Mouse (Mus musculus): ENCODE measurements around the gene Ikzf2. TPM values are rescaled to one million over a fixed set of nuclear protein-coding genes. Genes with fewer than 3 reads are reported as not detected.

The Ikzf2 gene
- polyA plus RNA-seq, 1 experiment = 1.5 TPM

GRCm38 (mm10) chr1:69688118-69688517 lies 1.1 kb upstream of the Ikzf2 start:
- no peaks in the 10 kb centered on the region; the same call in 1 of the 2 replicates for H3K4me1 ChIP-seq (ENCODE audit: control insufficient read depth, insufficient read depth, low read length)
- no peak for TF ChIP-seq CTCF (IDR thresholded peaks at IDR 0.05; ENCODE audit: extremely low read depth, insufficient read depth, low read length)
- no peak for TF ChIP-seq POLR2A (IDR thresholded peaks at IDR 0.05; ENCODE audit: extremely low read depth, insufficient read depth, low read length)
- no peak overlapping the region for H3K27ac ChIP-seq (ENCODE audit: insufficient read depth, low read length)
- H3K4me3 ChIP-seq (ENCODE audit: insufficient read depth, low read length) = peak overlapping the region; percentile 72; the same call in 1 of the 2 replicates

DNA sequence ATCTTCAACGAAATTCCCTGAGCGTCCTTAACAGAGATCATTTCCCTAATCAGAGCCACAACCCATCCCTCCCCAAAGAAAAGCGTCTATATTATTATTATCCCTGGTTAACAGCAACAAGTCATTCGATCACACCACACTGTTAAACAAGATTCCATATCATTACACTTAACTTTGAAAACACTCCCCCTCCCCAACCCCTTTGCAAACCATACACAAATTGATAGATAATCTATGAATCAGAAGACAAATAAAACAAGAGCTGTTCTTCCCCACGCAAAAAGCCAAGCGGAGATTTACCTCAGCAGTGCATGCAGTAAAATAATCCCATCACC lies 337 bp downstream of the Ikzf2 start:
- H3K4me1 ChIP-seq (ENCODE audit: control insufficient read depth, insufficient read depth, low read length) = no peaks in the 10 kb centered on the region; the same call in 1 of the 2 replicates
- H3K4me3 ChIP-seq (ENCODE audit: insufficient read depth, low read length) = peak overlapping the region; percentile 72
- H3K27ac ChIP-seq (ENCODE audit: insufficient read depth, low read length) = peak overlapping the region; percentile 80
- TF ChIP-seq CTCF (IDR thresholded peaks at IDR 0.05; ENCODE audit: extremely low read depth, insufficient read depth, low read length) (no peak), POLR2A (IDR thresholded peaks at IDR 0.05; ENCODE audit: extremely low read depth, insufficient read depth, low read length) (no peak)

GRCm38 (mm10) chr1:69685890-69686490 lies 1.1 kb downstream of the Ikzf2 start:
- Histone ChIP-seq H3K27ac (ENCODE audit: insufficient read depth, low read length) (no peak overlapping the region), H3K4me3 (ENCODE audit: insufficient read depth, low read length) (peak overlapping the region; percentile 72), H3K4me1 (ENCODE audit: control insufficient read depth, insufficient read depth, low read length) (no peaks in the 10 kb centered on the region; the same call in 1 of the 2 replicates)
- TF ChIP-seq POLR2A (IDR thresholded peaks at IDR 0.05; ENCODE audit: extremely low read depth, insufficient read depth, low read length) (no peak), CTCF (IDR thresholded peaks at IDR 0.05; ENCODE audit: extremely low read depth, insufficient read depth, low read length) (no peak)

DNA sequence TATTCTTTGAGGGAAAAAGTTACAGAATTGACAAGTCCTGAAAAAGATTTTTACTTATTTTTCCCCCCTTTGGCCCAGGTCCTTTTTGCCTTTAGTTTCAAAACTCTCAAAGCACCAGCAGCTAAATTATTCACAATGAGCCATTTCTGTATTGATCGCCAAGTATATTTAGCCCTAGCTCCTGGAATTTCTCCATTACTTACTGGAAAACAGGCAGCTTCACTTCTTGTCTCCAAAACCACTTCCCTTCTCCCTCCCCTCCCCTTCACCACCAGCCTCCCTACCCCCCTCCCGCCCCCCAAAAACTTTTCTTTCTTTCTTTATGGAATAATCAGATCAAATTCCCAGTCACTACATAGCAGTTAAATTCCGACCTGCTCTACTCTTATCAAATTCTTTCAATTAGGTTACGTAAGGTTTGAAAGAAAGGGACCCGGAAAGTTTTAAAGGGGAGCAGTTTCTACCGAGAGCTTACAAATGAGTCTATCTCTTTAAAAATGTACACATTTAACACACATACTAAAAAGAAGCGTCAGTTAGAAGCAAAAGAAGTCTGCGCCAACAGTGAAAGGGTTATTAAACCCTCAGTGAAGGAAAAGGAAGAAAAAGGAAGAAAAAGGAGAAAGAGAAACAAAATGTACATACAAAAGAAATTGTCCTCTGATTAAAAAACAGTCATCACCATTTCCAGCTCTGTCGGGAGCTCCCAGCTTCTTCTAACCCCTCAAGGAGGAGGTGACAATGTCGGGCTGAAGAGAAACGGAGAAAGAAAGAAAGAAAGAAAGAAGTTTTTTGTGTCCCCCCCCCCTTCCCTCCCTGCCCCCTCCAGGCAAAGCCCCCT lies 1.8 kb downstream of the Ikzf2 start:
- Histone ChIP-seq H3K4me1 (ENCODE audit: control insufficient read depth, insufficient read depth, low read length) (no peaks in the 10 kb centered on the region; the same call in 1 of the 2 replicates), H3K4me3 (ENCODE audit: insufficient read depth, low read length) (peak overlapping the region; percentile 72), H3K27ac (ENCODE audit: insufficient read depth, low read length) (no peak overlapping the region)
- TF ChIP-seq POLR2A (IDR thresholded peaks at IDR 0.05; ENCODE audit: extremely low read depth, insufficient read depth, low read length) (no peak), CTCF (IDR thresholded peaks at IDR 0.05; ENCODE audit: extremely low read depth, insufficient read depth, low read length) (no peak)

GRCm38 (mm10) chr1:69684280-69685040 lies 2.6 kb downstream of the Ikzf2 start:
- Histone ChIP-seq H3K4me1 (ENCODE audit: control insufficient read depth, insufficient read depth, low read length) (no peaks in the 10 kb centered on the region; the same call in 1 of the 2 replicates), H3K27ac (ENCODE audit: insufficient read depth, low read length) (no peak overlapping the region), H3K4me3 (ENCODE audit: insufficient read depth, low read length) (peak overlapping the region; percentile 13)
- no peak for TF ChIP-seq POLR2A (IDR thresholded peaks at IDR 0.05; ENCODE audit: extremely low read depth, insufficient read depth, low read length)
- TF ChIP-seq CTCF (IDR thresholded peaks at IDR 0.05; ENCODE audit: extremely low read depth, insufficient read depth, low read length) = no peak

DNA sequence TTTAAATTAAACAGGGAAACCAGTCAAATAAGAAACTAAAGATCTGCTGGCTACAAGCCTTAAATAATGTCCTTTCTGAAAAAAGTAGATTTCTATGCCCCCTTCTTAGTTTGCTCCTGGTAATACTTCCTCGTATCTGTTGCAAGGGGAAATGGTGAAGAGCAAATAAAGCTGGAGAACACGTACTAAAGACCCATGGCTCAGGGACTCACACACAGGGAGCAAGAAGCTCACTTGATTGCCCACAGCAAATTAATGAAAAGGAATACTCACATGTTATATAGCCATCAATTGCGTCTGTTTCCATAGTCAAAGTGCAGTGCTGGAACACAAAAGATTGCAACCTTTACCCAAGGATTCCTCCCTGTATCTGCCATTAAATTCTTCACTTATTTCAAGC lies 3.2 kb downstream of the Ikzf2 start:
- Histone ChIP-seq H3K27ac (ENCODE audit: insufficient read depth, low read length) (no peak overlapping the region), H3K4me1 (ENCODE audit: control insufficient read depth, insufficient read depth, low read length) (no peaks in the 10 kb centered on the region; the same call in 1 of the 2 replicates), H3K4me3 (ENCODE audit: insufficient read depth, low read length) (no peak overlapping the region)
- no peak for TF ChIP-seq POLR2A (IDR thresholded peaks at IDR 0.05; ENCODE audit: extremely low read depth, insufficient read depth, low read length)
- no peak for TF ChIP-seq CTCF (IDR thresholded peaks at IDR 0.05; ENCODE audit: extremely low read depth, insufficient read depth, low read length)

- Histone ChIP-seq H3K4me1 (ENCODE audit: control insufficient read depth, insufficient read depth, low read length) (no peaks in the 10 kb centered on the region; the same call in 1 of the 2 replicates), H3K27ac (ENCODE audit: insufficient read depth, low read length) (no peak overlapping the region), H3K4me3 (ENCODE audit: insufficient read depth, low read length) (no peak overlapping the region)
- no peak for TF ChIP-seq CTCF (IDR thresholded peaks at IDR 0.05; ENCODE audit: extremely low read depth, insufficient read depth, low read length)
- no peak for TF ChIP-seq POLR2A (IDR thresholded peaks at IDR 0.05; ENCODE audit: extremely low read depth, insufficient read depth, low read length)
Observed at GRCm38 (mm10) chr1:69683058-69683457, 4.0 kb downstream of the Ikzf2 start.

- Histone ChIP-seq H3K4me1 (ENCODE audit: control insufficient read depth, insufficient read depth, low read length) (no peaks in the 10 kb centered on the region; the same call in 1 of the 2 replicates), H3K4me3 (ENCODE audit: insufficient read depth, low read length) (no peak overlapping the region), H3K27ac (ENCODE audit: insufficient read depth, low read length) (no peak overlapping the region)
- TF ChIP-seq POLR2A (IDR thresholded peaks at IDR 0.05; ENCODE audit: extremely low read depth, insufficient read depth, low read length) = no peak
- TF ChIP-seq CTCF (IDR thresholded peaks at IDR 0.05; ENCODE audit: extremely low read depth, insufficient read depth, low read length) = no peak
Observed at GRCm38 (mm10) chr1:69682261-69682660, 4.8 kb downstream of the Ikzf2 start.

- H3K4me3 ChIP-seq (ENCODE audit: insufficient read depth, low read length) = no peak overlapping the region
- H3K27ac ChIP-seq (ENCODE audit: insufficient read depth, low read length) = no peak overlapping the region
- H3K4me1 ChIP-seq (ENCODE audit: control insufficient read depth, insufficient read depth, low read length) = no peaks in the 10 kb centered on the region; the same call in 1 of the 2 replicates
- TF ChIP-seq POLR2A (IDR thresholded peaks at IDR 0.05; ENCODE audit: extremely low read depth, insufficient read depth, low read length) (no peak), CTCF (IDR thresholded peaks at IDR 0.05; ENCODE audit: extremely low read depth, insufficient read depth, low read length) (no peak)
Observed at GRCm38 (mm10) chr1:69681003-69681402, 6.0 kb downstream of the Ikzf2 start.
